Mouse (Mus musculus) adrenal gland (tissue): ENCODE results near the gene Cmss1.

Source experiments
- intact Hi-C: fragments of 180-260 bp; cut with DNase I; formaldehyde crosslinking; loops from one replicate; pipeline ENCODE4 v1.15.1; 2025

The Cmss1 gene

DNA sequence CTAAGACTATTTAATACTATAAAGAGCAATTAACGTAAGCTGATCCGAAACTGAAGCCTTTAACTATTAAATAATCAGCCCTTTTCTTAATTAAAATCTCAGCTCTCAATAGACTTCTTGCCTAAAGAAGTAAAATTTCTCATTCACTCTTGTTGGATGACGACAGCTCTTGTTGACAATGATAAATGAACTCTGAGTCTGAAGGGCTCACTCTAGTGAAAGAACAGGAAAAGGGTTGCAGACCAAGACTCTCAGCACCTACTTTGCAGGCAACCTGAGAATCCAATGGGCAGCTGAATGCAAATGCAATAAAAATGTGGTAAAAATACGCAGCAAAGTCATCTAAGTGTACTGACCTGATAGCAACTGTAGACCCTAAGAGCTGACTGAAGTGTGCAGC lies 81.2 kb downstream of the Cmss1 start:
- intact Hi-C loops = no loop called here

DNA sequence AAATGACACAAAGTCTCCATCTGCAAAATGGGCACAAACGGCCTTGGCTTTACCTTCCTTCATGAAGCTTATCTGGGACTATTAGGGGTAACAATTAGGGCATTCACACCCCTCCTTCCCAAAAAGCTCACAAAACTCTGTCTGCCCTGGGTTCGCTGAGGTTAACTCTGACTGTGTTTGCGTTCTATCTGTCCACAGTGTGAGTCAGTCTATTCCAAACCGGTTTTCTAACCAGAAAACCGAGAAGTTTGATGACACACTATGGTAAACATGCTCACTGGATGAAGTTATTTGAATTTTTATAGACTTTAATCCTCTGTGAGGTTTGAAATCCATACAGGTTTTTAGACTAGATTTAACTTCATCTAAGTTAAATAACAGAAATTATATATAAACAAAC lies 81.6 kb downstream of the Cmss1 start:
- intact Hi-C loops = no loop called here

DNA sequence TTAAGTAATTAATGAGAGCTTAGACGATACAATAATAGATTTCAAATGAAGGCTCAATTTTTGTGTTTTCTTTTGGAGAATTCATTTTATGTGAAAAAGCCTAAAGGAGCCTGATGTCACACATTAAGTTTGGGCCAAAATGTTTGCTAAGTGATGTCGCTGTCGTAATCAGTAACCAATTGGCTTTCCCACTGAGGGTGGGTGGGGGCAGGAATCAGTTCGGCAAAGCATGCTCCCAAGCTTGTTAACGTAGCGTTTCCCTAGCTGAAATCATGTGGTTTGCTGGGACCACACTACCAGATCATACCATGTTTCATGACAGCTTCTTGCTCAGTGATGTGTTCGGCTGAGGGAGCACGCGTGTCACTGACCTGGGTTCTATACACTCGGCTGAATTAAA lies 91.0 kb downstream of the Cmss1 start:
- intact Hi-C loops = no loop called here

DNA sequence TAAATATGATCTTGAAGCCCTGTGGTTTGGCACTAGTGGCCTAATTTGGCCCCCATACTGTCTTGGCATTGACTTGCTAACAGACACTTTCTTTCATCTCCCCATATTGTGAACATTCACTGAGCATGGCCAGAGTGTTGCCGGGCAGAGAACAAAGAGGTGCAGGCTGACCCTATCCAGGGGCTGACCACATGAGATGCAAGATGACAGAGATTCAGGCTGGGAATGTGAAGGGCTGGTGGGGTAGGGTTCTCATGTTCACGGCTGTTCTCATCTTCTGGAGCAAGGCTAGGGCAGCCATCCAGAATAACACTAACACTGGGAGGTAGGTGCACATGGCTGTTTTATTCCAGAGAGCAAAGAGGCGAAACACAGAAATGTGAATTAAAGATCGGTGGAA lies 92.3 kb downstream of the Cmss1 start:
- intact Hi-C loops = no loop called here

DNA sequence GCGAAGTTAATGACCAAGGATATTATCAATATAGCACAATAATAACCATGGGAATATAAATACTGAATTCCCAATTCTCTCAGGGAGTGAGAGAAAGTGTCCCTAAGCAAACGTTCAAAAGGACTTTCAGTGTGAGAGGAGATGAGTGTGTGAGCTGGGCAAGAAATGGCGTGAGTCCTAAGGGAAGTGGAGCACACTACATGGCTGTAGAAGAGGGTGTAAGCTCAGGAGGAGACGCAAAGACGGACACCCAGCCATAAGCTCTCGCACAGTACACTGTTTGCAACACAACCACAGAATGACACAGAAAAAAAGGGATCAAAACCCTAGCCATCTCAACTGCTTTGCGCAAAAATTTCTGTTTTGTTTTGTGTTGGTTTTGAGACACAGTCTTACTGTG lies 93.1 kb downstream of the Cmss1 start:
- intact Hi-C loops = no loop called here

DNA sequence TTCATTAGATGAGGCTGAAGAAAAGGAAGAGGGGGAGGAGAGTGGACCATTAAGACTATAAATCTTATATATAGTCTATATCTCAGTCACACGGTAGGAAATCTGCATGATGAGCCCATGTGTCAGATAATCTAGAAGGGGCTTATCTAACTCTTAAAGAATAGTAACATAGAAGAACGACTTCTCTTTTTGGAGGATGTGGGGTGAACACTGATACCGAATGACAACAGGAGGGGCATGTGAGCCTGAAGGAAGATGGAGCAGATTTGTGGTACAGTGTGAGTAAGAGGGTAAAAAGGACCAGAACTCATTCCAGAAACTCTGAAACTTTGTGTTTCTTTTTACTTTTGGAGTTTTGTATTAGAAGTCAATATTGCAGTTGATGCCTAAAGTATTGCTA lies 97.6 kb downstream of the Cmss1 start:
- intact Hi-C loops = no loop called here

DNA sequence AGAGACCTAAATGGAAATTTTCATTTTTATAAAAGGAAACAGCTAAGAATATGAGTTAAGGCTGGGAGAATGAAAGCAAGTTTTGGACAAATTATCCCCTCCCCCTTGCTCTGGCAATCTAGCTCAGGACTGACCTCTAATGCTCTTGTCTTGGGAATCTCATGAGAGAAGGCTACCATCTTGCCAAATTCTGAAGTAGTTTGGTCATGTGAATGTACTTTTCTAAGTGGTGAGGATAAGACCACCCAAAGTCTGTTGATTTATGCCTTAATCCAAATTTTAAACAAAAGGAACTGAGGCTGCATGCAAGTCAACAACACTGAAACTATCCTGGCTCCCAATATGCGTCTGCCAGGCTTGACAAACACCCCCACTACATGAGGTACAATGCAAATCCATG lies 98.3 kb downstream of the Cmss1 start:
- intact Hi-C loops = no loop called here

DNA sequence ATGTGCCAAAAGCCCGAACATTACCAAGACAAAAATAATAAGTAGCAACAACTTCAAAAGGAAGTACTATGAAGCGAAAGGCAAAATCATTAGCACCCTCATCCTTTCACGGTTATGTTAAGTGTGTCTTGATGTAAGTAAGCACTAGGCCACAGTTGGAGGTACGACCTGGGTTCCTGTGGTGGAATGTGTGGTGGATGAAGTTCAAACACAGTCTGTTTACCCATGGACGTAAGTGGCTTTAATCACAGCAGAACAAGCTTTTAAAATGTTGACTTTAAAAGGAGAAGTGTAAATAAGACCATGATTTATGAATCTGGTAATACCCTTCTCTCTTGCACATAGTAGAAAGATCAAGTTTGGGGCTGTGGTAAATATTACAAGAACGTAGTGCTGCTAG lies 100.5 kb downstream of the Cmss1 start:
- intact Hi-C loops = no loop called here

DNA sequence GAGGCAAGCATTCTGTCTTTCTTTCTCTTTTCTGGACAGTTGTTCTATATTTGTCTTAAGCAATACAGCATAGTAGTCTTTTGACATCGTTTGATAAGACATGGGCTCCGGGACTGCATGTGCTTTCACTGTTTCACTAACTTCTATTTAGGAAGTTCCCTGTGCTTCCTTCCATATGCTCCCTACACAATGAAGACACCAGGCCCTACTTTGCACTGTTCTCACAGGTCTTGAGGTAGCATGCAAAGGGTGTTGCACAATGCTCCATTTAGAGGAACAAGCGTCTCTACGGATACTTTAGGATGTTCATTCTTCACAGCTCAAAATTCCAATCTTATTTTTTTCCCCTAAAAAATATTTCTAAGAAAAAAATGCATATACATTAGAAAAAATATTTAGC lies 101.9 kb downstream of the Cmss1 start:
- intact Hi-C loops = no loop called here

DNA sequence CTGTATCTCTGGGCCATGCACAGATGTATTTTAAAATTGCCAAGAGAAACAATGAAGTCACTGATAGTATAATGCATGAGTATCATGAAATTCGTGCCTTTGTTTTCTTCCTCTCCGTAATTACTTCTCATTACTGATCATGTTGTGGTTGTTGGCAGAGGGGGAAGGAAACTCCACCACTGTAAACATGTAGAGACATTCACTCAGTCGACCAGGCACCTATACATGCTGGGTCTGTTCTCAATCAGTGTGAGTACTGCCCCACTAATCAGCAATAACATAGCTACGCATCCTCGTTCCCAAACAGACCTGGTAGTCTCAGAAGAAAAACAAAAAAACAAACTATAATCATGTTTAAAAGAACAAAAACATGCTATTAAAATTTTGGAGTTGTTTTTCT lies 103.9 kb downstream of the Cmss1 start:
- intact Hi-C loops = no loop called here

DNA sequence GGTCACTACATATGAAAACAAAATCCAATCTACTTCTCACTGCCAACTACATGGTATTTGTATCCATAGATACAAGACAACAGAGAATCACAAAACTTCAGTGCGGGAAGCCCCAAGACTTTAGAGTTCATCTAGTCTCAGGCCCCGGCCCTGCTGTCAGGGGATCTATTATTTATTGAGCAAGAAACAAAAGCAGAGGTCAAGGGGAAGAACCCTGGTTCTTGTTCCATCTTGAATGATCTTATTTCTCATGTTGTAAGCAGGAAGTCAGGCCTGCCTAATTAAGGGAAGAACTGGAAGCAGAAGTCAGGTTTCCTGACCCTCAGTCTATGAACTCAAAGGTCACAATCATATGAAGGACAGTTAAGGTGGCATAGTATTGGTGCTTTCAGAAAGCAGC lies 104.4 kb downstream of the Cmss1 start:
- intact Hi-C loops = no loop called here

DNA sequence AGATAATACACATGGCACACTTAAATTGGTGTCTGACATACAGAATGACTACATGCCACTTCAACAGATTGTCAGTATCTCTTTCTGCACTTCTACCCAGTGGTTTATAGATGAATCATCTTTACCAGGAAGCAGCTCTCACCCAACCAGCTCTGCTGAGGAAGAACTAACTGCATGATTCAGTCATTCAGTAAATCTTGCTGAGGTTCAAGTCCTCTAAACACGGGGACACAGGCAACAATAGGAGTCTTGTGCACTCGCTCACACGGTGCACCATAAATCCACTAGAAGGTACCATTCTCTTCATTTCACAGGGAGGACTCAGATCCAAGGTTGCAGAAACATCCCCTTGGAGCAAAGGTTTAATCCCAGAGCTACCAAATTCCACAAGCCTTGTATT lies 105.8 kb downstream of the Cmss1 start:
- intact Hi-C loops = no loop called here

DNA sequence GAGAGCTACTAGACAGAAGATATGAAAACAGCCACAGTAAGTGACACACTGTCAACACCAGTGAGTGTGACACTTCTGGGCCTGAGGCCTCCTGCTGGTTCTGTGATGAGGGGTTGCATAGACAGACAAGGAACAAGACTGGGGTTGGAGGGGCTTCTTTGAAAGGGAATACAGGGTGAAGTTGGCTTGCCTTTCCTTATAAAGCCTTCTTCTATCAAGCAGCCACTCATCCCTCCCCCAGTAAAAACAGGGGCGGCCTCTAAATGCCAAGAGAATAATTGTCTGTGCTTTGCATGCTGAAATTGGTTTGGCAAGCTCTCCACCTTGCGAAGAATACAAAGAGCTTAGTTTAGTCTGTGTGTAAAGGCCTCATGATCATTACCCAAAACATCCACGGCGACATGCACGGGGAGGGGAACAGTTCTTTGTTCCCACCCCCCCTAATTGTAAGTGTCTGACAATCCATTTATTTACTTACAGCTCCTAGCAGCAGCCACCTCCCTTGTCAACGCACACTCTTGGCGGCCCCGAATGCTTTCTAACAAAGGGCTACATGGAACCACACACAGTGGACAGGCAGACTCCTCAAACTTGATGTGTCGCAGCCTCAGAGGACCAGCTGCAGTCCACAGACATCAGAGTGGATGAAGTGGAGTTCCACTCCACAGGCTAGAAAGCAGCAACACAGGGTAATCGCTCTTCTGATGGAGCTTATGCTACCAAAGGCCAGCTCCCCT lies 110.1 kb downstream of the Cmss1 start:
- intact Hi-C loops = no loop called here

DNA sequence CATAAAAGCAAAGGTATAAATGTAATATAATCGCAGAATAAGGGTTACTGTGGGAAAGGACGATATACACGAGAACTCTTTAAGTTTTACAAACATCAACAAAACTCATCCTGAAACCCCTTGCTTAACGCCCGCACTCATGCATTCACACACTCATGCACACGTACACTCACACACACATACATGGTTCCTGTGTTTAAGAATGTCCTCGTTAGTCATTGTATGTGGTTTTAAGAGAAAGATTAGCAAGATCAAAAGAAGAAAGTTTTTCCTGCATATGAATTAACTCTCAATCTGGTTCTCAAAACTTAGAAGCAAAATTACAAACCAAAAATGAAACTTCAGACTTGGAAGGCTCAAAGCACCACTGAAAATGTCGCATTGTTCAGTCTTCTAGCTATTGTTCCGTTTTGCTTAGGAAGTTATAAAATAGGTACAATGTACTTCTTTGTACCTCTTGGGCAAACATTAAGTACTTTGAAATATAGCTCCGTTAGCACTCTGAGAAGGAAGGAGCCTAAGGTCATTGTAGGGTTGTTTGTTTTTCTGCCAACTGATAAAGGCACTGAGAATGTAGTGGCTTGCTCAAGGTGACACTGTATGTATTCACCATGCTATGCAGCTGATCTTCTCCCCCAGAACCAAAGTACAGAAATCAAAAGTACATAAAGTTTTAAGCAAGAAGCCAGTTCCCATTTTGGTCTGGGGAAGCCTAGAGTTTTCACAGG lies 111.0 kb downstream of the Cmss1 start:
- intact Hi-C loops = no loop called here

DNA sequence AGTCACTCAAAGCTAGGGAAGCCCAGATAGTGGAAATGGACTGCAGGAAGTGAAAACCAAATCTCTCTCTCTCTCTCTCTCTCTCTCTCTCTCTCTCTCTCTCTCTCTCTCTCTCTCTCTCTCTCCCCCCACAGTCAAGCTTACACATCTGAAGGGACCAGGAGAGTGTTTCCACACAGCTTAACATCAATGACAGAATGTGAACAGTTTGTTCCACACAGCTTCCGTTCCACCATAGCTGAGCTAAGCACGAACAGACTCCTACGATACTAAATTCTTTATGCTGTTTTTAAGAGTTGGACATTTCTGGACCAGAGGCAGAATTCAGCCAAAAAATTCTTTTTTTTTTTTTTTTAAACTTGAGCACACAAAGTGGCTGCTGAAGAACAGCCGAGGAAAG lies 114.8 kb downstream of the Cmss1 start:
- intact Hi-C loops = no loop called here

DNA sequence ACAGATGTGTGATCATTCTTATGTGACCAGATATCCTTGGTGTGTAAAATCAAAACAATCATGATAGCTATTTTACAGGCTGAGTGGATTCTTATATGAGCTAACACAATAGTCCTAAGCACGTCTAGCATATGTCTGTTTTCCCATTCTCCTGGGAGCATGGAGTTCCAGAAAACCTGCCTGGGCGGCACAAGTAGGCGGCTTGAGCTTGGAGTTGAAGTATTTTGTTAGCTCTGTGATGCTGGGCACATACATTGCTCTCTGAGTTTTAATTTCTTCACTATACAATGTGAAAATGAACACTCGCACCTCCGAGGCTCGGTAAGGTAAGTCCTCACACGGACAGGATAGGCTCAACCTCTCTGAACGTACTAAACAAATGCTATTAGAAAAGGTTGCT lies 116.0 kb downstream of the Cmss1 start:
- intact Hi-C loops = no loop called here

DNA sequence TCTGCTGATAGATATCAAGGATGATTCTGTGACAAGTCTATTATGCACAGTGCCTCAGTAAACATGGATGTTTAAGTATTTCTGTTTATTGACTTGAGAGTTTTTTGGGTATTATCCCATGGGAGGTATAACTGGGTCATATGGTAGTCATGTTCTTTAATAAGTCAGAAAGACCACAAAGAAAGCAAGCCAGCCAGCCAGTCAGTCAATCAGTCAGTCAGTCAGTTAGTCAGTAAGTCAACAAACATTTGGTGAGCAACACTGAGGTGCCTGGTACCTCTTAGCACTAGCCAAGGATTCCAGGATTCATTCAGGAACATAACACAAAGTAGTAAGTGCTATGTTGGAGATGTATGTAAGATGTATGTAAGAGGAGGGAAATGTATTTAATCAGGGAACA lies 118.0 kb downstream of the Cmss1 start:
- intact Hi-C loops = no loop called here

DNA sequence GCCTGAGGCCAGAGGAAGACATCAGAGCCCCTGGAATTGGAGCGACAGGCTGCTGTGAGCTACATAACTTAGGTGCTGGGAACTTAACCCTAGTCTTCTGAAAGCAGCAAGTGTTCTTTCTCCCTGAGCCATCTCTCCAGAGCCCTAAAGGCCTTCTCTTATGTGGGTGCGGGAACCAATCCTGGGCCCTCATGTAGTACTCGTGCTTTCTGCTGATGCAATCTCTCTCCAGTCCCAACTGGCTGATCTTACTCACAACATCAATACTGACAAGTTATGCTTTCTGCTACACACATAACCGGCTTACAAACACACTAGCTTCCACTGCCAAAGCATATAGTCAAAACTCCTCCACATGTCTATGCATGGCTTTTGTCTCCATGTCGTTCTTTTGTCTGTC lies 120.4 kb downstream of the Cmss1 start:
- intact Hi-C loops = no loop called here

DNA sequence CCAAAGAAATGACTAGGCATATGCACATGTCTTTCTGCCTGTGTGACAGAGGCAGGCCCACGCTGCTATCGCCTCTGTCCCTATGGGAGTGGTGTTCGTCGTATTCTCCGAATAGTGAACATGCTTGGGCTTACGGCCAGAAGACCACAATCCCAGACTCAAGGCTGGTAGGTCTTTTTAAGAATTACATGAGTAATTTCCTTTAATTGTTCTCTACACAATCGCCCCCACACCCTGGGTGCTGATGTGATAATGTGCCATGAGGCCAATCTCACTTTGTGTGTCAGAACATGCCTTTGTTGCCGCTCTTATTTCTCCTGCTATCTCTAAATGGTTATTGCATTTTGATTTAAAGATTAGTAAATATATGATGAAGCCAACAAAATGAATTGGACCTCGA lies 121.4 kb downstream of the Cmss1 start:
- intact Hi-C loops = no loop called here

DNA sequence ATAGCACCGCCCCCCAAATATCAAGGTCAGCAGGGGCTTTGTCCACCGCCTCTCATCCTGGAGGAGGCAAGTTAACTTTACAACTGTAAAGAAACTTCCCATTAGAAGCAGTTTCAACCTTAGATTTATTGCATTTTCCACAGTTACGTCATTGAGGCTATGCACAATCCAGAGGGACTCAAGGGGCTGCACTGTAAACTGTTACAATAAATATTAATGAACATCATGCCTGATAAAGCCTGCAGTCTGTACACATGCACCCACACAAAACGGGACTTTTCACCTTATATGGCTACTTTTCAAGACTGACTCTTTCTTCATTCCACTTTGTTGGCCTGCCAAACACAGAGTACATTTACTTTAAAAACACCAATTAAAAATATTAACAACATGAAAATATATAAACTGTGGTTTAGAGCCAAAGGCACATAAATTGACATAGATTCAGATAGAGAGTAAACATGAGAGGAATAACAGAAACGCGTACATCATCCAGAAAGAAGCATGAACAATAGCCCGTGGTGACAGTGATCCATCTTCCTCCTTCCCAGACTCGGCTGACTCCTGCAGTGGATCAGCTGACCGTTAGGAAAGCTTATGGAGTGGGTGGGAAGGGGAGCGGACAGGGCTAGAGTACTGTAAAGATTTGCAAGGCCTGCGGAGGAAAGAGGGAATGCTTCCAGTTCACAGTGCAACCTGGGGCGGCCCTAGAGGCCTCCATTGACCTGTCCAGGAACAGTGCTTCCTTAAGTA lies 122.4 kb downstream of the Cmss1 start:
- intact Hi-C loops = no loop called here

DNA sequence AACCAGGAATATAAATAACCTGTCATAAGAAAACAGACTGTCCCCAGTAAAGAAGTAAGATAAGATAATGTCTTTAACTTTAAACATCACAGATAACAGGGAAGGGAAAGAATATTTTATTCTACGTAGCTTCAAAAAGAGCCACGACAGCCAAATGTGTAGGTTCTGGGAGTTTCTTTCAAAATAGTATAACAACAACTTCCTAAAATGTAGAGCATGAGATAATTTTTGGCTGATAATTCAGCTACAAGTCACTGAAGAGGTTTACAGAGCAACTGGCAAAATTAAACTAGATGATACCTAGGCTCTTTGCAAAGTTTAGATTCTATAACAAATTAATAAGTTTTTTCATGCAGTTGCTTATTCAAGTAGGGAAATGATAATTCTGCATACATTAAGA lies 123.2 kb downstream of the Cmss1 start:
- intact Hi-C loops = no loop called here

DNA sequence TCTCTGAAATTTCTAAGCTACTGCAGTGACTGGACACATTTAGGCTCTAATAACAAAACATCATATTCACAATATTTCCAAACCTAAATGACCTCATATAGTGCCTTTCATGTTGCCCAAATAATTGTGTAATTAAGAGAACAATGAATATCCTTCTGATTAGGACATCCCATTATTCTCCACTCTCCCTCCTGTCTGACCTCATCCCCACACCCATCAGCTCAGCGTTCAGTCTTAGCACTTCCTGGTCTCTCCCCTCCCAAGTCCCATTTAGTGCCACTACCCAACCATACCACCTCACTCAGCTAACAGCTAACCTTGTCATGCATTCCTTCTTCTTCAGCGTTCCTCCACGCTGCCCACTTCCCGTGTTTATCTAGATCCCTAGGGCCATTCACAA lies 123.8 kb downstream of the Cmss1 start:
- intact Hi-C loops = no loop called here

DNA sequence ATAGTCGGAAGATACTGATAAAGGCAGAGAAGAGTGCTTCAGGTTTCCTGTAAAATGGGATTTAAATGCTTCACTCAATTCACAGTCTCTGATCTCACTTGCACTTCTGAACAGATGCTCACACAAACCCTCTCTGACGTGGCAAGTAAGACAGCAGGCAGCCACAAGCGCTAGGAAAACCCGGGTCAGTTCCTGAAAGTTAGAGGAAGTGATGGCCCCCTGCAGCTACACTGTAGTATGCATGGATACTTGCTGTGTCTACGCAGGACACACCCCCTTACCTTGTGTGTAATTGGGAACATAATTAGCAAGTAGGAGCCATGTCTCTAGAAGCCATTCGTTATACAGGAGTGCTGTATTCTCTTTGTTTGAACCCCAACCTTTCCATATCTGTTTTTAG lies 124.4 kb downstream of the Cmss1 start:
- intact Hi-C loops = no loop called here
